In the genomic region with DNA sequence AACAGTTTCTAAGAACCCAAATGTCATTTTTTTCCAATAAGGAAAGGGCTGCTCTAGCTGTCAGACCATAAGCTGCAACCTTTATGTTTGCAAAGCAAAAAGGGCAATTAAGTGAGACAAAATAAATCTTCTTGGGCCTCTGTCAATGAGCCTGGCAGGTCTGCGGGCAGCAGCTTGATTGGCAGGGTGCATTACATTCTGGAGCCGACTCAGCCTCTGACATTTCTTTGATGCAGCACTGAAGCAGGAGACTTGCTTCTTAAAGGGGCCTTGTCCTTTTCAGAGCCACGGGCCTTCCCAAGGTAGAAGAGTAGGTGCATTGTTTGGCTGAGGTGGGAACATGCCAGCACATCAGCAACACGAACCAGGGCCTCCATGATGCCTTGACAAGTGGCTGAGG, we compare ENCODE assay signal across 22 mouse cellular contexts.
DNase-seq lines count a peak whose midpoint lies in the region; ATAC-seq and TF ChIP-seq lines count a peak whose summit lies in the region.
"Had no signal": no experiment of that assay in that cellular context is flagged by ENCODE, and none has a peak within 500 bp of the region (broad histone marks: within the 10 kb centered on the region; RNA-seq: fewer than 3 reads in every experiment).

No protein-coding gene starts in this region.

- DNase-seq in cerebellum, postnatal 10 days = peak; percentile 36 to 37
- no peak for DNase-seq in cerebellum, adult 18-20 months
- DNase-seq in hindbrain, embryonic 10.5 days (ENCODE audit: low spot score) = no peak
- peak; percentile 57 for DNase-seq in midbrain, embryonic 14.5 days
- no peak for DNase-seq in midbrain, postnatal 0 days (ENCODE audit: low spot score)
- DNase-seq: adrenal gland, adult 8-10 months; adrenal gland, postnatal 36 days; B cell, adult 2 months; cerebellum, adult 11-12 months; cerebellum, adult 9-11 months; gastrocnemius, adult 2 months; gastrocnemius, postnatal 25 days had no signal

- H3K4me2 ChIP-seq in hindbrain, embryonic 13.5 days = no peak overlapping the region
- H3K4me2 ChIP-seq in midbrain, embryonic 14.5 days (ENCODE audit: low read length) = no peak overlapping the region
- no peak overlapping the region for H3K4me2 ChIP-seq in midbrain, postnatal 0 days (ENCODE audit: low read depth, low read length, poor library complexity, severe bottlenecking)
- H3K4me2 ChIP-seq in midbrain, embryonic 16.5 days (ENCODE audit: low read length) = no peak overlapping the region
- H3K4me2 ChIP-seq in intestine, embryonic 15.5 days (replicated peaks) = no peak overlapping the region
- H3K4me2 ChIP-seq: embryonic facial prominence, embryonic 15.5 days; heart, embryonic 12.5 days had no signal

- no peaks in the 10 kb centered on the region for H3K9me3 ChIP-seq in hindbrain, embryonic 10.5 days
- no peaks in the 10 kb centered on the region for H3K9me3 ChIP-seq in hindbrain, embryonic 13.5 days
- no peaks in the 10 kb centered on the region for H3K9me3 ChIP-seq in midbrain, embryonic 14.5 days (ENCODE audit: control insufficient read depth, low read length)
- no peaks in the 10 kb centered on the region for H3K9me3 ChIP-seq in midbrain, postnatal 0 days (ENCODE audit: low read length)
- H3K9me3 ChIP-seq in midbrain, embryonic 16.5 days (replicated peaks; ENCODE audit: control insufficient read depth, low read length, poor library complexity, severe bottlenecking) = no peaks in the 10 kb centered on the region
- H3K9me3 ChIP-seq in intestine, embryonic 15.5 days = no peaks in the 10 kb centered on the region
- H3K9me3 ChIP-seq: embryonic facial prominence, embryonic 15.5 days; forebrain, embryonic 10.5 days; G1E; heart, embryonic 12.5 days had no signal

- no peak for ATAC-seq in hindbrain, embryonic 13.5 days (ENCODE audit: low FRiP score)
- no peak; the same call in 1 of the 2 replicates for ATAC-seq in midbrain, embryonic 14.5 days (ENCODE audit: low FRiP score, low TSS enrichment)
- ATAC-seq in midbrain, postnatal 0 days (ENCODE audit: low FRiP score) = no peak
- ATAC-seq in midbrain, embryonic 16.5 days = no peak
- no peak for ATAC-seq in intestine, embryonic 15.5 days
- ATAC-seq: CD4-positive, CD25-positive, alpha-beta regulatory T cell, adult 4 months; intestine, embryonic 16.5 days had no signal

- no peak overlapping the region for H3K4me3 ChIP-seq in hindbrain, embryonic 10.5 days
- H3K4me3 ChIP-seq in hindbrain, embryonic 13.5 days = no peak overlapping the region
- no peak overlapping the region for H3K4me3 ChIP-seq in midbrain, embryonic 14.5 days (replicated peaks; ENCODE audit: low read depth, low read length)
- H3K4me3 ChIP-seq in midbrain, postnatal 0 days (ENCODE audit: low read depth, low read length) = no peak overlapping the region
- no peak overlapping the region for H3K4me3 ChIP-seq in midbrain, embryonic 16.5 days (ENCODE audit: low read depth, low read length)
- H3K4me3 ChIP-seq in intestine, embryonic 15.5 days (replicated peaks) = no peak overlapping the region
- H3K4me3 ChIP-seq: embryonic facial prominence, embryonic 15.5 days; erythroblast, embryonic 14.5 days; forebrain, embryonic 10.5 days; gastrocnemius, adult 2 months; heart, embryonic 12.5 days had no signal

- peaks cover 9% of the 10 kb centered on the region; the same call in 1 of the 2 replicates for H3K4me1 ChIP-seq in hindbrain, embryonic 10.5 days (replicated peaks)
- peaks cover 15% of the 10 kb centered on the region for H3K4me1 ChIP-seq in hindbrain, embryonic 13.5 days (replicated peaks)
- no peaks in the 10 kb centered on the region for H3K4me1 ChIP-seq in midbrain, embryonic 14.5 days (ENCODE audit: control insufficient read depth, insufficient read depth, low read length)
- no peaks in the 10 kb centered on the region for H3K4me1 ChIP-seq in midbrain, postnatal 0 days (ENCODE audit: insufficient read depth, low read length)
- no peaks in the 10 kb centered on the region for H3K4me1 ChIP-seq in midbrain, embryonic 16.5 days (ENCODE audit: control insufficient read depth, insufficient read depth, low read length)
- H3K4me1 ChIP-seq in intestine, embryonic 15.5 days (replicated peaks) = no peaks in the 10 kb centered on the region
- H3K4me1 ChIP-seq: embryonic facial prominence, embryonic 15.5 days; heart, embryonic 12.5 days had no signal

- no peak for TF ChIP-seq CTCF in midbrain, postnatal 0 days (IDR thresholded peaks at IDR 0.05)

- H3K36me3 ChIP-seq in hindbrain, embryonic 10.5 days = no peaks in the 10 kb centered on the region
- H3K36me3 ChIP-seq in hindbrain, embryonic 13.5 days = no peaks in the 10 kb centered on the region
- no peaks in the 10 kb centered on the region for H3K36me3 ChIP-seq in midbrain, embryonic 14.5 days (ENCODE audit: control insufficient read depth, insufficient read depth, low read length)
- H3K36me3 ChIP-seq in midbrain, postnatal 0 days (ENCODE audit: insufficient read depth, low read length) = no peaks in the 10 kb centered on the region
- no peaks in the 10 kb centered on the region for H3K36me3 ChIP-seq in midbrain, embryonic 16.5 days (ENCODE audit: control insufficient read depth, insufficient read depth, low read length)
- no peaks in the 10 kb centered on the region for H3K36me3 ChIP-seq in intestine, embryonic 15.5 days
- H3K36me3 ChIP-seq: embryonic facial prominence, embryonic 15.5 days; forebrain, embryonic 10.5 days; G1E; heart, embryonic 12.5 days had no signal

- no peak overlapping the region for H3K9ac ChIP-seq in hindbrain, embryonic 13.5 days
- no peak overlapping the region for H3K9ac ChIP-seq in midbrain, embryonic 14.5 days (replicated peaks; ENCODE audit: low read length)
- no peak overlapping the region for H3K9ac ChIP-seq in midbrain, postnatal 0 days (replicated peaks; ENCODE audit: low read length, poor library complexity, severe bottlenecking)
- H3K9ac ChIP-seq in midbrain, embryonic 16.5 days (ENCODE audit: low read depth, low read length) = no peak overlapping the region
- H3K9ac ChIP-seq in intestine, embryonic 15.5 days = no peak overlapping the region
- H3K9ac ChIP-seq: embryonic facial prominence, embryonic 15.5 days; heart, embryonic 12.5 days had no signal

- H3K27ac ChIP-seq in hindbrain, embryonic 10.5 days = 0 out of 2 replicates have a peak overlapping the region, but pooled peaks have one; percentile 6
- H3K27ac ChIP-seq in hindbrain, embryonic 13.5 days = no peak overlapping the region
- peak overlapping the region; percentile 14; the same call in 1 of the 2 replicates for H3K27ac ChIP-seq in midbrain, embryonic 14.5 days (replicated peaks; ENCODE audit: low read depth, low read length)
- H3K27ac ChIP-seq in midbrain, postnatal 0 days (ENCODE audit: low read depth, low read length) = no peak overlapping the region
- H3K27ac ChIP-seq in midbrain, embryonic 16.5 days (ENCODE audit: low read length) = 0 out of 2 replicates have a peak overlapping the region, but pooled peaks have one; percentile 29
- no peak overlapping the region for H3K27ac ChIP-seq in intestine, embryonic 15.5 days
- H3K27ac ChIP-seq: embryonic facial prominence, embryonic 15.5 days; forebrain, embryonic 10.5 days; gastrocnemius, adult 2 months had no signal

- no peaks in the 10 kb centered on the region for H3K27me3 ChIP-seq in hindbrain, embryonic 10.5 days (ENCODE audit: insufficient read depth, poor library complexity, severe bottlenecking)
- no peaks in the 10 kb centered on the region for H3K27me3 ChIP-seq in hindbrain, embryonic 13.5 days
- no peaks in the 10 kb centered on the region for H3K27me3 ChIP-seq in midbrain, embryonic 14.5 days (ENCODE audit: control insufficient read depth, insufficient read depth, low read length)
- no peaks in the 10 kb centered on the region for H3K27me3 ChIP-seq in midbrain, postnatal 0 days (ENCODE audit: insufficient read depth, low read length)
- H3K27me3 ChIP-seq in midbrain, embryonic 16.5 days (ENCODE audit: control insufficient read depth, insufficient read depth, low read depth, low read length) = no peaks in the 10 kb centered on the region
- H3K27me3 ChIP-seq in intestine, embryonic 15.5 days (replicated peaks) = no peaks in the 10 kb centered on the region
- H3K27me3 ChIP-seq: embryonic facial prominence, embryonic 15.5 days; heart, embryonic 12.5 days had no signal

- WGBS in hindbrain, embryonic 10.5 days = 35% methylated on average over 4 of the region's 4 CpGs
- 31% methylated on average over 4 of the region's 4 CpGs for WGBS in hindbrain, embryonic 13.5 days
- WGBS in midbrain, embryonic 14.5 days = 15% methylated on average over 4 of the region's 4 CpGs
- WGBS in midbrain, postnatal 0 days = 27% methylated on average over 4 of the region's 4 CpGs
- WGBS in midbrain, embryonic 16.5 days = 23% methylated on average over 4 of the region's 4 CpGs
- WGBS in intestine, embryonic 15.5 days = 34% methylated on average over 4 of the region's 4 CpGs

Comparison
In these comparisons a context has a peak if more than half of its experiments do, and no peak if none do; other contexts are left out.
1. DNase-seq: peak in cerebellum, postnatal 10 days (2 of 2) and midbrain, embryonic 14.5 days (single experiment); none in cerebellum, adult 18-20 months (0 of 2), hindbrain, embryonic 10.5 days (single experiment) and midbrain, postnatal 0 days (single experiment).
2. H3K27ac ChIP-seq: peak in hindbrain, embryonic 10.5 days (single experiment), midbrain, embryonic 14.5 days (single experiment) and midbrain, embryonic 16.5 days (single experiment); none in hindbrain, embryonic 13.5 days (single experiment), midbrain, postnatal 0 days (single experiment) and intestine, embryonic 15.5 days (single experiment).